Mouse (Mus musculus) liver, embryonic 14.5 days (tissue): ENCODE measurements around the gene Hcar2. TPM values are rescaled to one million over a fixed set of nuclear protein-coding genes. Genes with fewer than 3 reads are reported as not detected.

Experiments
- ATAC-seq: fragments of 200-750 bp; cut with Nextera tagmentation; 2 replicates; pipeline ENCODE4 v1.8.0; 2017; ENCODE audit warnings: moderate number of reproducible peaks, mild to moderate bottlenecking, moderate library complexity; ENCODE audit not compliant: insufficient read depth
- DNase-seq, 3 experiments: peaks; one replicate each; pipeline ENCODE4 v3.0.0-alpha.2; 2012 to 2013; ENCODE audit warnings: low read depth in 3 of 3, low spot score in 3 of 3
- H3K27ac ChIP-seq: fragments of 300-500 bp; sonication (generic); 2 replicates; pipeline ENCODE4 v1.5.1; 2014; ENCODE audit warnings: moderate library complexity, mild to moderate bottlenecking, control low read depth, inconsistent platforms
- H3K27me3 ChIP-seq: fragments of 300-500 bp; sonication (generic); 2 replicates; pipeline ENCODE4 v1.6.1; 2014; ENCODE audit warnings: mild to moderate bottlenecking, low read length, moderate library complexity; ENCODE audit not compliant: control insufficient read depth, insufficient read depth
- H3K36me3 ChIP-seq: fragments of 300-500 bp; sonication (generic); replicated peaks from 2 replicates; pipeline ENCODE4 v1.6.1; 2014; ENCODE audit warnings: low read depth; ENCODE audit not compliant: control insufficient read depth, insufficient read depth
- H3K4me1 ChIP-seq, 2 experiments: fragments of 200-500 bp in 1 of 2; fragments of 300-500 bp in 1 of 2; sonication (generic) in 1 of 2; replicated peaks; 2 replicates each; pipeline ENCODE4 v1.6.1; 2012 to 2014; ENCODE audit warnings: antibody characterized with exemption in 1 of 2, inconsistent platforms in 1 of 2, low read length in 1 of 2; ENCODE audit not compliant: control insufficient read depth in 2 of 2, insufficient read depth in 2 of 2
- H3K4me2 ChIP-seq: fragments of 300-500 bp; sonication (generic); 2 replicates; pipeline ENCODE4 v1.6.1; 2014; ENCODE audit warnings: low read depth, mild to moderate bottlenecking, control low read depth, moderate library complexity
- H3K4me3 ChIP-seq, 2 experiments: fragments of 200-500 bp in 1 of 2; fragments of 300-500 bp in 1 of 2; sonication (generic) in 1 of 2; 2 replicates each; pipeline ENCODE4 v1.5.1; 2012 to 2014; ENCODE audit warnings: low read depth in 2 of 2, low read length in 2 of 2, mild to moderate bottlenecking in 2 of 2, control low read depth in 1 of 2, inconsistent platforms in 1 of 2, moderate library complexity in 1 of 2; ENCODE audit not compliant: insufficient read depth in 1 of 2
- H3K9ac ChIP-seq: fragments of 300-500 bp; sonication (generic); replicated peaks from 2 replicates; pipeline ENCODE4 v1.6.1; 2014; ENCODE audit warnings: mild to moderate bottlenecking, control low read depth, moderate library complexity
- H3K9me3 ChIP-seq: fragments of 300-500 bp; sonication (generic); 2 replicates; pipeline ENCODE4 v1.6.1; 2016; ENCODE audit warnings: low read length, mixed read lengths; ENCODE audit not compliant: control insufficient read depth
- CTCF ChIP-seq: IDR thresholded peaks from 2 replicates; pipeline ENCODE4 v1.5.1; 2016; ENCODE audit warnings: antibody characterized with exemption, low read depth, control low read depth
- EP300 ChIP-seq: IDR thresholded peaks from 2 replicates; pipeline ENCODE4 v1.6.1; 2016; ENCODE audit warnings: antibody characterized with exemption, low read depth
- WGBS: fragments of 180-500 bp; shearing (Covaris S2); extraction: QIAGEN DNeasy Blood & Tissue Kit; methylation state at CpG from one replicate; pipeline ENCODE4 v1.1.7; 2014; ENCODE audit not compliant: insufficient replicate concordance; 5-methylcytosine and 5-hydroxymethylcytosine counted together
- polyA plus RNA-seq, 2 experiments: library from polyadenylated mRNA; depleted of rRNA in 1 of 2; stranded (reverse) in 1 of 2; unstranded in 1 of 2; fragments of >200 nt; fragmentation: Nextera tagmentation in 1 of 2; extraction: Ambion mirVana in 1 of 2; gene quantifications; 2 replicates each; pipeline versions ENCODE4 v1.2.1 to v1.2.3; 2012 to 2014

Hcar2 gene
- polyA plus RNA-seq, 2 experiments, result 0.20 to 0.42 TPM

DNA sequence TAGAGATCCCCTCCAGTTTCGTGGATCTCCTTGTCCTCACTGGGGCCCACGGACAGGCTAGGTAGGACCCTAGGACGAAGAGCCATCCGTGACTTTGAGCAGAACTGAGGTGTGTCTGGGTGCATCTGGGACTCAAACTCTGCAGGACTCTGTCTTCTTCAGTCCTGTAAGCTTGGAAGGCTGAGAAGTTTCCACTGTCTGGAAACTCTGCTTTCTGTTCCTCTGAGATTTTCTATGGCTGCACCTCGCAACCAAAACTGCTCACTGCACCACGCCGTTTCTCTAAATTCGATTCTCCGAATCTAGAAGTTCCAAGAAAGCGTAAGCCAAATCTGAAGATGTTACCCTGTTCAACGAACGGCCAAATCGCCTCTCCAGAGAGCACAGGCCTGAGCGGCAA lies 1.4 kb downstream of the Hcar2 start:
- Histone ChIP-seq H3K9me3 (no peaks in the 10 kb centered on the region), H3K27me3 (no peaks in the 10 kb centered on the region), H3K27ac (no peak overlapping the region), H3K4me3 (no peak overlapping the region), H3K9ac (no peak overlapping the region), H3K4me2 (no peak overlapping the region), H3K4me1 (peaks cover 0 to 5% of the 10 kb centered on the region in 2 experiments; a peak in 2 of 4 replicates), H3K36me3 (no peaks in the 10 kb centered on the region)
- no peak for ATAC-seq
- no peak for TF ChIP-seq CTCF
- WGBS, result 81% methylated on average over 14 of the region's 14 CpGs
- DNase-seq, result no peak

DNA sequence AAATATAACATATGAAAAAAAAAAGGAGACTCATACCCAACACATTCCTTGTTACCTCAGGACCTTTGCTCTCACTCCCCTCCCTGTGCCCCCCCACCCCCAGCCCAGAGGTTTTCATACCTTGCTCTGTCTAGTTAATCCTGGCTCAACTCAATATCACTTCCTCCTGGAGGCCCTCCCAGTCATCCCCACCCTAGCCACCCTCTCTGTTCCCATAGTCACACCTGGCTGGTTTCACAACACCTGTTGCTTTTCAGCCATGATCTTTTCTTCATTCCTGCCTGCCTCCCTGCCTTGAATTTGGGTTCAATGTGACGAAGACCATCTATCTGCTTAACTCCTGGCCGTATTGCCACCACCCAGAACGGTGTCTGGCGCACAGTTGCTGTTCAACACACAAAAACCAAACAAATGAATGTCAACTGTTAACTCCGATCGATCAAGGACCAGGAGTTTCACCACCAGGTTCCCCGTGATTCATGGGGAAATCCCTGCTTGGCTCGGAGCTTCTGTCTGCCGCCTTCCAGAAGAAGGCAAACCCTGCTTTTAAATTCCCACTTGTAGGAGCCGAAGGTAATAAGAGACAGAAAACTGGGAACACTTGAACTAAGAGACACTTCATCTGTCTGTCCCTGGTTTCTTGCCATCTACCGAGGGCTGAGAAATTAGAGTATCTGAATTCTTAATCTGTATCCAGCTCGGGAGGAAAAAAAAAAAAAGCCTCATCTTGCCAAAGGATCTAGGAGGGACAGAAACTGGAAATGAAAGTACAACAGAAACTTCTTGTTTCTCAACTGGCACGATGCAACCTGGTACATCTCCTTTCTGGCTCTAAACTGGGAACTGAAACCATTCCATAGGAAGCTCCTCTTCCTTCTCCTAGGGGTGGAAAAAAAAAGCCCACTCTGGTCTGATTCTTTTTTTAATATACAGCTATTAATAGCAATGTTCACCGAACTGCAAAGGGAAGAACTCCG lies 2.6 kb downstream of the Hcar2 start:
- H3K4me3 ChIP-seq, result no peak overlapping the region
- no peaks in the 10 kb centered on the region for H3K36me3 ChIP-seq
- H3K9ac ChIP-seq, result no peak overlapping the region
- 58% methylated on average over 15 of the region's 15 CpGs for whole genome bisulfite sequencing
- TF ChIP-seq CTCF (no peak), EP300 (no peak)
- no peak for DNase-seq
- H3K27me3 ChIP-seq, result no peaks in the 10 kb centered on the region
- no peaks in the 10 kb centered on the region for H3K9me3 ChIP-seq
- no peak for ATAC-seq
- H3K27ac ChIP-seq, result no peak overlapping the region
- H3K4me1 ChIP-seq, result peaks cover 0 to 8% of the 10 kb centered on the region in 2 experiments; a peak in 2 of 4 replicates
- H3K4me2 ChIP-seq, result peak overlapping the region; percentile 38

DNA sequence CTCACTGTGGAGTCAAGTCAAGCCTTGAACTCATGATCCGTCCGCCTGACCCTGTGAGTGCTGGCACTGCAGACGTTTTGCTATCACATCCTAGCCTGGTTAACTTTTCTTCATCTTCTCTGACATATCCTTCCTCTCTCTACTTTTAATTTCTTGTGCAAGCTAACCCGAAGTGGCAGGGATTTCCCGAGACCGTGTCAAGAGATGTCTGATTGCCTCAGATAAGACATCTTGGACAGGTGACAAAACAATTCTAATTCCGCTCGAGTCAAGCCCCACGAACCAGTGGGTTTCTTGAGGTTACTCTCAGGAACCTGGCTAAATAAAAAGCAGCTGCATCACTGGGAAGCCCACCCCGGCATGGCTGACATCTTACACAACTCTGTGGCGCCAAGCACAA lies 6.5 kb downstream of the Hcar2 start:
- Histone ChIP-seq H3K27ac (no peak overlapping the region), H3K36me3 (no peaks in the 10 kb centered on the region), H3K4me1 (peaks cover 0 to 6% of the 10 kb centered on the region in 2 experiments; a peak in 1 of 4 replicates), H3K9ac (no peak overlapping the region), H3K4me3 (no peak overlapping the region), H3K4me2 (no peak overlapping the region), H3K9me3 (no peaks in the 10 kb centered on the region), H3K27me3 (no peaks in the 10 kb centered on the region)
- no peak for DNase-seq
- no peak for ATAC-seq
- no peak for TF ChIP-seq EP300
- no peak for TF ChIP-seq CTCF
- WGBS, result 36% methylated on average over 11 of the region's 11 CpGs

DNA sequence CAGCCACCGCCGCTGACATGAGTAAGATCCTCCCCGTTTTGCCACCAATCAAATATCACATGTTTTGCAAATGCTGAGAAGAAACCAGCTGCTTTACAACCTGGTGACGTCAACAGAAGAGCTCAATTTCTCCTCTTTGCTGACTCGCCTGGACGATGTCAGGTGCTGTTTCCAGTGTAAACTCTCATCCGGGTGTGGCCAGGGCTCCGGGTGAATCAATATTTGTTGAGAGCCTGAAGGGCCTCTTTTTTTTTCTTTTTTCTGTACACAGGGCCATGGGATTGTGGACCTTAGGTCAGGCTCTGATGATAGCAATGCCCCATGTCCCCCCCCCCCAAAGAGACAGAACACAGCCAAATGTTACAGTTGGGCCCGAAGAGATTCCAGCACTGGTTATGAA lies 10.8 kb downstream of the Hcar2 start:
- Histone ChIP-seq H3K4me3 (no peak overlapping the region; a peak in 1 of 4 replicates), H3K27ac (no peak overlapping the region), H3K27me3 (no peaks in the 10 kb centered on the region), H3K4me2 (peak overlapping the region; percentile 24), H3K36me3 (no peaks in the 10 kb centered on the region), H3K9ac (no peak overlapping the region), H3K4me1 (peaks cover 0 to 6% of the 10 kb centered on the region in 2 experiments; a peak in 1 of 4 replicates), H3K9me3 (no peaks in the 10 kb centered on the region)
- DNase-seq (peak in 1 of 3 experiments; percentile 16), ATAC-seq (peak; percentile 63; the same call in 1 of the 2 replicates)
- TF ChIP-seq CTCF, result no peak
- no peak for TF ChIP-seq EP300
- WGBS, result 61% methylated on average over 9 of the region's 9 CpGs

DNA sequence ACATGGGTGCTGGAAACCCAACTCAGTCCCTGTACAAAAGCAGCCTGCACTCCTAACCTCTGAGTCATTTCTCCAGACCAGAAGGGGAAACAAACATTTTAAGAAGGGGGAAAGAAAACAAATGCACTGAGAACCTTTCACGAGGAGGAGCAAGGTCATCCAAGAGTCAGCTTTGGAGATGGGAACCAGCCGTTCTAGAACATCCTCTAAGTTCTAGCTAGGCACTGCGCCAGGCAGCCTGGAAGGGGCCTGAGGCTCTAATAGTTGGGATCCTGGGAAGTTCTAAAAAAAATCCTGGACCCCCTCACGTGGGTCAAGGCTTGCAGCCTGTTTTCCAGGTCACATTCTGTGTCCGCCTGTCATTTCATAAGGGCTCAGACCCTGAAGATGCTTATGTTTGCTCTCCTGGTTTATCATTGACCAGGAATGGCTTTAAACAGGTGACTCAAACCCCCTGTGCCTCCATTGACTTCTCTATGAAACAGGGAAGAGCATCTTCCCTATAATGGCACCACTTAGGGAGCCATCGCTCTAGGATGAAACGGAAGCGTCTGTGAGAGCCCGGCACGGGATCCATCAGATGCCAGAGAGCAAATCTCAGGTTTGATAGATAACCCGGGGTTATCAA lies 11.3 kb downstream of the Hcar2 start:
- Histone ChIP-seq H3K9ac (no peak overlapping the region), H3K9me3 (no peaks in the 10 kb centered on the region), H3K27ac (no peak overlapping the region), H3K4me2 (peak overlapping the region; percentile 24), H3K4me3 (no peak overlapping the region; a peak in 1 of 4 replicates), H3K27me3 (no peaks in the 10 kb centered on the region), H3K4me1 (peaks cover 0 to 6% of the 10 kb centered on the region in 2 experiments; a peak in 1 of 4 replicates), H3K36me3 (no peaks in the 10 kb centered on the region)
- ATAC-seq (peak; percentile 45; the same call in 1 of the 2 replicates), DNase-seq (no peak)
- TF ChIP-seq CTCF, result no peak
- no peak for TF ChIP-seq EP300
- WGBS, result 64% methylated on average over 11 of the region's 11 CpGs
